Mouse (Mus musculus) midbrain, embryonic 14.5 days (tissue): ENCODE data around the gene Mob3b. TPM values are rescaled to one million over a fixed set of nuclear protein-coding genes. Genes with fewer than 3 reads are reported as not detected.

Experiments
- ATAC-seq: fragments of 200-750 bp; cut with Nextera tagmentation; 2 replicates; pipeline ENCODE4 v1.8.0; 2017; ENCODE audit warnings: moderate number of reproducible peaks, moderate library complexity; ENCODE audit not compliant: low FRiP score, low TSS enrichment
- DNase-seq: peaks from one replicate; pipeline ENCODE4 v3.0.0-alpha.2; 2015
- H3K27ac ChIP-seq: fragments of 300-500 bp; sonication (generic); replicated peaks from 2 replicates; pipeline ENCODE4 v1.5.1; 2014; ENCODE audit warnings: mild to moderate bottlenecking, low read depth, low read length, moderate library complexity
- H3K27me3 ChIP-seq: fragments of 300-500 bp; sonication (generic); 2 replicates; pipeline ENCODE4 v1.6.1; 2014; ENCODE audit warnings: low read length, control low read depth, mixed read lengths; ENCODE audit not compliant: control insufficient read depth, insufficient read depth
- H3K36me3 ChIP-seq: fragments of 300-500 bp; sonication (generic); 2 replicates; pipeline ENCODE4 v1.6.1; 2014; ENCODE audit warnings: low read length, control low read depth; ENCODE audit not compliant: control insufficient read depth, insufficient read depth
- H3K4me1 ChIP-seq: fragments of 300-500 bp; sonication (generic); 2 replicates; pipeline ENCODE4 v1.6.1; 2014; ENCODE audit warnings: mild to moderate bottlenecking, antibody characterized with exemption, low read length, control low read depth; ENCODE audit not compliant: control insufficient read depth, insufficient read depth
- H3K4me2 ChIP-seq: fragments of 300-500 bp; sonication (generic); 2 replicates; pipeline ENCODE4 v1.6.1; 2014; ENCODE audit warnings: mild to moderate bottlenecking, low read length, moderate library complexity
- H3K4me3 ChIP-seq: fragments of 300-500 bp; sonication (generic); replicated peaks from 2 replicates; pipeline ENCODE4 v1.5.1; 2014; ENCODE audit warnings: low read depth, low read length
- H3K9ac ChIP-seq: fragments of 300-500 bp; sonication (generic); replicated peaks from 2 replicates; pipeline ENCODE4 v1.6.1; 2014; ENCODE audit warnings: mild to moderate bottlenecking, low read length, moderate library complexity
- H3K9me3 ChIP-seq: fragments of 300-500 bp; sonication (generic); 2 replicates; pipeline ENCODE4 v1.6.1; 2016; ENCODE audit warnings: low read length, control low read depth, mixed read lengths; ENCODE audit not compliant: control insufficient read depth
- WGBS: fragments of 180-500 bp; shearing (Covaris S2); extraction: QIAGEN DNeasy Blood & Tissue Kit; methylation state at CpG from one replicate; pipeline ENCODE4 v1.1.7; 2014; 5-methylcytosine and 5-hydroxymethylcytosine counted together
- polyA plus RNA-seq: library from polyadenylated mRNA; unstranded; fragments of >200 nt; fragmentation: Nextera tagmentation; extraction: Ambion mirVana; gene quantifications from 2 replicates; pipeline ENCODE4 v1.2.1, GENCODE M21; 2014

The Mob3b gene
- polyA plus RNA-seq, 1 experiment from 2014 or later = 5.5 TPM

DNA sequence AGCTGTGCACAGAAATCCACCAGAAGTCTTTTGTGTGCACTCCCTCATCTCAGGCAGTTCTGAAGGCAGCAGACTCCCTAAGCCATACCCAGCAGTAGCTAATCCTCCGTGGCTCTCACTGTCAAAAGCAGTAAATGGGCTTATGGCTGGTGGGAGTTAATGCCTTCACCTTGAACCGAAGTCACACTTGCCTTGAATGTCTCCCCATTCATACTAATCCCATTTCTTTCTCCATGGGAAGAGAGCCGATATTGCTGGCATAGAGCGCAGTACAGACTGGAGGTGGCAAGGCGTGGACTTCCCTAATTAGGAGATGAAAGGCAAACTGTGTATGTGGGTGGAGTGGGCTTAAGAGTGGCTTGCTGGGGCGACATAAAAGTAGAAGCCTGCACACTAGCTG lies 41.4 kb downstream of the Mob3b start:
- H3K4me1 ChIP-seq = 0 out of 2 replicates have a peak, but pooled peaks cover 5% of the 10 kb centered on the region
- H3K27me3 ChIP-seq = no peaks in the 10 kb centered on the region
- peak; percentile 61 for DNase-seq
- no peak overlapping the region for H3K4me2 ChIP-seq
- H3K9ac ChIP-seq = no peak overlapping the region
- no peak overlapping the region for H3K4me3 ChIP-seq
- 14% methylated on average over 6 of the region's 6 CpGs for WGBS
- no peak overlapping the region for H3K27ac ChIP-seq
- H3K9me3 ChIP-seq = no peaks in the 10 kb centered on the region; the same call in 1 of the 2 replicates
- peak; percentile 74 for ATAC-seq
- H3K36me3 ChIP-seq = no peaks in the 10 kb centered on the region

DNA sequence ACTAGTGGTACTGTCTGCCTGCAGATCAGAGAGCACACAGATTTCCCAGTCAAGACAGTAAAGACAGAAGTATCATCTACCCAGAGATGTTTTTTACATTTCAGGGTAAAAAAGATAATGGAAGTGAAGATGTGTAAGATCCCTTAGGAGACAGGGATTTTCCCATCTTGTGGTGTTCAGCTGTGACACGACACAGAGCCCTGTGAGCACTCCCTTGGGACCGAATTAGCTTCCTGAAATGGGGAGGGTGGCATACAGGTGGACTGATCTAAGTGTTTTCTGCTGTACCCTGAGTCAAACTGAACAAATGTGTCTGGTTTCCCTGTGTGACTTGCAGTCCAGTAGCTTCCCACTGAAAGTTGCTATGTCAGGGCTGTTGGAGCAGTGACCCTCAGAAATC lies 42.3 kb downstream of the Mob3b start:
- 67% methylated on average over 2 of the region's 2 CpGs for WGBS
- no peaks in the 10 kb centered on the region for H3K27me3 ChIP-seq
- H3K4me3 ChIP-seq = no peak overlapping the region
- no peak overlapping the region for H3K27ac ChIP-seq
- DNase-seq (no peak), ATAC-seq (no peak)
- H3K36me3 ChIP-seq = no peaks in the 10 kb centered on the region
- H3K9me3 ChIP-seq = no peaks in the 10 kb centered on the region; the same call in 1 of the 2 replicates
- 0 out of 2 replicates have a peak, but pooled peaks cover 5% of the 10 kb centered on the region for H3K4me1 ChIP-seq
- no peak overlapping the region for H3K4me2 ChIP-seq
- no peak overlapping the region for H3K9ac ChIP-seq

DNA sequence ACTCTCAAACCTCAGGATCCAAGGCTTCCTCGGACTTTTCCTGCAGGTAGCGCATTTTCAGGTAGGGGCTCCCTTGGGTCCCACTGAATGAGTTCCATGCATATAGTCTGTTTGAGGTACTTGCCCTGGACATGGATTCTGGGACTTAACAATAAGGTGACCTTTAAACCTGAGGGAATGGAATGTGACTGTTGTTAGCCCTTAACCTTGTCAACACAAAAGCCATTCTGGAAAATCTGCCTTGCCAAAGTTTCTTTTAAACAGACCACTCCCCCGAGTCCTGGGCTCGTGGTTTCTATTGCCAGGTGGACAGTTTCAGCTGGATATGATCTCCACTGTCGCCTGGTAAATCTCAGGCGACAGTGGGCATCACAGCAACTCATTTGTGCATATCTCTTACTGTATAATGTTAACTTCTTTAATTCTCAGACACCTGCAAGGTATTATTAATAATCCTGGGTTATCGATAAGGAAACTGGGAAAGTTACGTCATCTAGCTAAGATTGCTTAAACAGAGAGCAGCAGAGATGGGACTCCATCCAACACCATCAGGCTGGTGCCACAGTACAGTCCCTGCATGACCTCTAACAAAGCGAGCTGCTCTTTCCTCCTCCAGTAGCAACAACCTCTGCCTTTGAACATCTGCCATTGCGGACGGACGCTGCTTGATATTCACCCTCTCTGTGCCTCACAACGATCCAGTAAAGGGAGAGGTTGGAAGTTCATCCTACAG lies 43.6 kb downstream of the Mob3b start:
- no peak overlapping the region for H3K4me3 ChIP-seq
- DNase-seq = no peak
- H3K27me3 ChIP-seq = no peaks in the 10 kb centered on the region
- no peak overlapping the region for H3K4me2 ChIP-seq
- no peak overlapping the region for H3K27ac ChIP-seq
- 0 out of 2 replicates have a peak, but pooled peaks cover 5% of the 10 kb centered on the region for H3K4me1 ChIP-seq
- 81% methylated on average over 13 of the region's 13 CpGs for WGBS
- H3K9me3 ChIP-seq = no peaks in the 10 kb centered on the region; the same call in 1 of the 2 replicates
- H3K9ac ChIP-seq = no peak overlapping the region
- no peaks in the 10 kb centered on the region for H3K36me3 ChIP-seq
- no peak for ATAC-seq

DNA sequence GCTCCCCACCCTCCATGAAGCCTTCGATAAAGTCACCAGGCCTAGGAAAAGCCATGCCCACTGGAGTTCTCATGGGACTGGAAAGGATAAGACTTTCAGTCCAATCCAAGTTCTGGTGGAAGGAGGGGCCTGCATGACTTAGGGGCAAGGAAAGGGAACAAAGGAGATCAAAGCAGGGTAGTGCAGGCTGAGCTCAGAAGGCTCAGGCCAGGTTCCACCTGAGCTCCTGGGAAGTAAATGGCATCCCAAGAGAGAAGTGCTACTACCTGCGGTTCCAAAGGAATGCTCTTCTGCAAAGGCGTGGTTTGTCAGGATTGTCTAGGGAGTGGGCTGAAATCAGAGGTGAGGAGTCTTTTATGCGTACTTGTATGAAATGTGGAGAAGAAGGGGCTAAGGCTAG lies 44.8 kb downstream of the Mob3b start:
- H3K36me3 ChIP-seq = no peaks in the 10 kb centered on the region
- H3K4me2 ChIP-seq = no peak overlapping the region
- no peaks in the 10 kb centered on the region for H3K27me3 ChIP-seq
- H3K4me1 ChIP-seq = 0 out of 2 replicates have a peak, but pooled peaks cover 5% of the 10 kb centered on the region
- no peak for ATAC-seq
- H3K9me3 ChIP-seq = no peaks in the 10 kb centered on the region; the same call in 1 of the 2 replicates
- H3K9ac ChIP-seq = no peak overlapping the region
- H3K27ac ChIP-seq = no peak overlapping the region
- WGBS = 94% methylated on average over 4 of the region's 4 CpGs
- no peak for DNase-seq
- no peak overlapping the region for H3K4me3 ChIP-seq

DNA sequence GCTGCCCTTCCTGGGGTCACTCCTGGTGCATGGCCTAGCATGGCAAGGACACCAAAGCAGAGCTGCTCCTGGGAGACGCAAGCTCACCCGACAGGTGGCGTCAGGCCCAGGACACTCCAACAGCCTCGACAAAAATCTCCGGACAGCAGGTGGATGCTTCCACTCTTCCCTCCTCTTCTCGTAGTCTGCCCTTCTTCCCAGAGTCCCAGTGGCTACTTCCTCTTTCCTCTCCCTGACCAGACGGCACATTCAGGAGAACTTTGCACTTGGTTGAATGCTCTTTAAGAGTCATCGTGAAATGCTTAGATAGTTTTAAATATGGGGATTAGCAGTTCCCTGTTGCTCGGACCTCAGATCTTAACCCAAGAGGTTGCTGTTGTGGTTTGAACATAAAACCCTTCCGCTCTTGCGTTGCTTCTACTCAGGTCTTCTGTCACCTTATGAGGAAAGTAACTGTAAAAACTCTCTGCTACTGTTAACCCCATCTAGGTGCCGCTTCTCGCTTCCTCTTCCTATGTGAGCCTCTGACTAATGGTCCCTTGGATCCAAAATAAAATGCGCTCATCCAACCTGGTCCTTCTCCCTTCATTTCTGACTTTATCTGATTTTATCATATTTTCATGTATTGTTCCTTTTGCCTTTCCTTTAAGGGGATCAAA lies 52.0 kb downstream of the Mob3b start:
- 78% methylated on average over 14 of the region's 14 CpGs for WGBS

DNA sequence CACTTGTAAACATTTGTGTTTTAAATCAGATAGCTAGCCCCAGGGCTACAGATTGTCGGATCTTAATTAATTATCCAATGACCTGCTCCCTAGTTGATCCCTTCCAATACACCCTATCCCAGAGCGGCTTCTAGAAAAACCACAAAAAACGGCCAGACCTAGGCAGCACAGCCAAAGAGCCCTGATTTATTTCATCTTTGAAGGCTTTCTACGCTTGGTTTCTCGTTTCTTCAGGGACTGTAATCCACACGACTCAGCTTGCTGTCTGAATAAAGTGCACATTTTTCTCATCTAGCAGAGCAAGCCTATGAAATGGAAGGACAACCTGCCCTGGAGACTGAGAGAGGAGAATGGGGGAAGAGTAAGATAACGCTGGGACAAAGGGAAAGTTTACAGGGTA lies 56.1 kb downstream of the Mob3b start:
- Histone ChIP-seq H3K36me3 (no peaks in the 10 kb centered on the region), H3K4me1 (peaks cover 17% of the 10 kb centered on the region), H3K4me2 (no peak overlapping the region), H3K27me3 (no peaks in the 10 kb centered on the region), H3K9me3 (no peaks in the 10 kb centered on the region), H3K9ac (no peak overlapping the region), H3K27ac (no peak overlapping the region), H3K4me3 (no peak overlapping the region)
- ATAC-seq = no peak
- no peak for DNase-seq
- 40% methylated on average over 7 of the region's 7 CpGs for WGBS

More for the DNA sequence above, 52.0 kb downstream of the Mob3b start:
- Histone ChIP-seq H3K9me3 (no peaks in the 10 kb centered on the region), H3K4me3 (no peak overlapping the region), H3K4me2 (no peak overlapping the region), H3K4me1 (peaks cover 4% of the 10 kb centered on the region), H3K27me3 (no peaks in the 10 kb centered on the region), H3K36me3 (no peaks in the 10 kb centered on the region), H3K9ac (no peak overlapping the region), H3K27ac (no peak overlapping the region)
- DNase-seq (no peak), ATAC-seq (no peak)

DNA sequence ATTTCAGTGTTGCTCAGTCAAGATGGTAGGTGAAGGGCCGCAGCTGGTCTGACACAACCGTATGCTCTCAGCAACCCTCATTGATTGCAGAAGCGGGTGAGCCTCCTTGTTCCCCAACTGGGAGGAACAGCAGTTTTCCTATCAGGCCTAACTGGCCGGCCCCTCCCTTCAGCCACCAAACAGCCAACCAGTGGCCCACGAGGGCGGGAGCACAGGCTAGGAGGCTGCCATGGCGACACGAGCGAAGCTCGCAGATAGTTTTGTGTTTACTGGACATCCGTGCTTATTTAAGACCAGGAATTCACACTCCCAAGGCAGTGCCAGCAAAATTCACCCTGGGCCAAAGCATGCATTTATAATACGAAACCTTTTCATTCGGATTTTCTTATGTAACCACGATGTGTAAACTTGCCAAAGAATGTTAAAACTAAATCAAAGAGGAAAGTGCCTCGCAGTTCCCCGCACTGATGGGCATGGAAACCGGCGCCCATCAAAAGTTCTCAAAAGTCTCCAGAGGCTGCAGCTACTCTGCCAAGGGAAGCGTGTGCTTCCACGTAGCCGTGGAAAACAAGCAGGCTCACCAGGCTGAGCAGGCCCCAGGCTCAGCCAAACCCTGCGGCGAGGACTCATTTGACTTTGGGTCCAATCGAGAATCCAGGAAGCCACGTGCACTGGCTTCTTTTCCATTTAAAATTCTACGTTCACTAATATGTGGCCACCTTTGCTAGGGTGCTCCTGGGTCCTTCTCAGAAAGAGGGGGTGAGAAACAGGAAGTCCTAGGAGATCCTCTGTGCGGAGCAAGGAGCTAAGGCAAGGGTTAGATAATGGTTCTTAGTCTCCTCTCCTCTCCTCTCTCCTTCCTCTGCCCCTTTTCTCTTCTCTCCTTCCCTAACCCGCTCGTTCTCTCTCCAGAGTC lies 57.2 kb downstream of the Mob3b start:
- DNase-seq = peak; percentile 88
- H3K9me3 ChIP-seq = no peaks in the 10 kb centered on the region
- peak overlapping the region; percentile 63 for H3K4me2 ChIP-seq
- H3K36me3 ChIP-seq = no peaks in the 10 kb centered on the region
- ATAC-seq = peak; percentile 87
- H3K4me3 ChIP-seq = peak overlapping the region; percentile 34
- WGBS = 7% methylated on average over 29 of the region's 29 CpGs
- peak overlapping the region; percentile 31; the same call in 1 of the 2 replicates for H3K9ac ChIP-seq
- no peaks in the 10 kb centered on the region for H3K27me3 ChIP-seq
- peaks cover 17% of the 10 kb centered on the region for H3K4me1 ChIP-seq
- H3K27ac ChIP-seq = peak overlapping the region; percentile 41; the same call in 1 of the 2 replicates

DNA sequence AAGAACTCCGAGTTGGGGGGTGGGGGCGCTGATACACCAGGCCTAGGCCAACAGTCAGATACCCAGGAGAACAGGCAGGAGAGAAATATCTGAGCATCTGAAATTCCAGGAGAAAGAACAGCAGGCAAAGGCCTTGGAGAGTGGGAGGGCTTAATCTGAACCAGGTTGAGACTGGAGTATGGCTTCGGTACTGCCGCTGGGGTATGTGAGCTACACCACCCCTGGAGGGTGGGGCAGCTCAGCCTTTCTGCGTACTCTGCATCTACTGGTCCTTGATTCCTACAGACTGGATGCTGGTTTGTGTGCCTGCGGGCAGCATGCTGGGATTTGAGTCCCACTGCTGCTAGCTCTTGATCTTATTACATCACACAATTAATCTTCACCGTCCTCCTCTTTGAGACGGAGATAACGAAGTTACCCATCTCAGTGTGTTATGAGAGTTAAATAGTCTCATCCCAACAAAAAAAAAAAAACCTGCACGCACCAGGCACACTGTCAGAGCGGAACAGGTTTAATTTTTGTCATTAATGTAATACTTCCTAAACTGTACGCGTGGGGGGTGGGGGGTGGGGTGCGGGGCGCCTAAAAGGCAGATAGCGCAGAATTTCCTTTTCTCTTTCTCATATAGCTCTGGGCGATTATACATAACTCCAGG lies 57.9 kb downstream of the Mob3b start:
- peak; percentile 58 for DNase-seq
- peak overlapping the region; percentile 63 for H3K4me2 ChIP-seq

More for the DNA sequence above, 57.9 kb downstream of the Mob3b start:
- peak; percentile 60; the same call in 1 of the 2 replicates for ATAC-seq
- H3K4me3 ChIP-seq = peak overlapping the region; percentile 34
- no peaks in the 10 kb centered on the region for H3K36me3 ChIP-seq
- H3K9ac ChIP-seq = peak overlapping the region; percentile 31; the same call in 1 of the 2 replicates
- WGBS = 17% methylated on average over 17 of the region's 17 CpGs
- peak overlapping the region; percentile 41; the same call in 1 of the 2 replicates for H3K27ac ChIP-seq
- peaks cover 17% of the 10 kb centered on the region for H3K4me1 ChIP-seq
- no peaks in the 10 kb centered on the region for H3K9me3 ChIP-seq
- H3K27me3 ChIP-seq = no peaks in the 10 kb centered on the region
